Mouse (Mus musculus) small intestine, adult 2 months (tissue): ENCODE results near the gene 6030452D12Rik. TPM values are rescaled to one million over a fixed set of nuclear protein-coding genes. Genes with fewer than 3 reads are reported as not detected.

ENCODE experiments used
- H3K27ac ChIP-seq: fragments of 200-500 bp; 2 replicates; pipeline ENCODE4 v1.5.1; 2012; ENCODE audit warnings: low read depth, low read length, control low read depth, inconsistent platforms; ENCODE audit not compliant: insufficient read depth
- H3K27me3 ChIP-seq: fragments of 200-500 bp; 2 replicates; pipeline ENCODE4 v1.6.1; 2012; ENCODE audit warnings: mild to moderate bottlenecking, moderate library complexity, low read length, inconsistent platforms; ENCODE audit not compliant: control insufficient read depth, insufficient read depth
- H3K36me3 ChIP-seq: fragments of 200-500 bp; 2 replicates; pipeline ENCODE4 v1.6.1; 2012; ENCODE audit warnings: mild to moderate bottlenecking, low read length, control low read depth, inconsistent platforms; ENCODE audit not compliant: control insufficient read depth, insufficient read depth
- H3K4me1 ChIP-seq: fragments of 200-500 bp; 2 replicates; pipeline ENCODE4 v1.6.1; 2012; ENCODE audit warnings: low read length, inconsistent platforms, mixed read lengths; ENCODE audit not compliant: control insufficient read depth, insufficient read depth, insufficient read length
- H3K4me3 ChIP-seq: fragments of 200-500 bp; 2 replicates; pipeline ENCODE4 v1.5.1; 2012; ENCODE audit warnings: low read depth, mild to moderate bottlenecking, control low read depth, inconsistent platforms, low read length, moderate library complexity
- CTCF ChIP-seq: fragments of 200-500 bp; IDR thresholded peaks from 2 replicates; pipeline ENCODE4 v1.5.1; 2012; ENCODE audit warnings: low read depth, mild to moderate bottlenecking, control low read depth, inconsistent platforms, low read length, moderate library complexity, mixed read lengths; ENCODE audit not compliant: insufficient replicate concordance, insufficient read length; ENCODE audit errors: extremely low read depth
- POLR2A ChIP-seq: fragments of 200-500 bp; IDR thresholded peaks from 2 replicates; pipeline ENCODE4 v1.6.1; 2012; ENCODE audit warnings: low read depth, mild to moderate bottlenecking, control low read depth, inconsistent platforms, low read length, moderate library complexity
- WGBS: fragments of 180-500 bp; shearing (Covaris S2); methylation state at CpG from one replicate; pipeline ENCODE4 v1.1.7; 2018; 5-methylcytosine and 5-hydroxymethylcytosine counted together
- polyA plus RNA-seq: library from polyadenylated mRNA; depleted of rRNA; stranded (reverse); fragments of >200 nt; gene quantifications from 2 replicates; pipeline ENCODE4 v1.2.3, GENCODE M21; 2012; rRNA removed

Gene 6030452D12Rik
- polyA plus RNA-seq, 1 experiment: not detected

DNA sequence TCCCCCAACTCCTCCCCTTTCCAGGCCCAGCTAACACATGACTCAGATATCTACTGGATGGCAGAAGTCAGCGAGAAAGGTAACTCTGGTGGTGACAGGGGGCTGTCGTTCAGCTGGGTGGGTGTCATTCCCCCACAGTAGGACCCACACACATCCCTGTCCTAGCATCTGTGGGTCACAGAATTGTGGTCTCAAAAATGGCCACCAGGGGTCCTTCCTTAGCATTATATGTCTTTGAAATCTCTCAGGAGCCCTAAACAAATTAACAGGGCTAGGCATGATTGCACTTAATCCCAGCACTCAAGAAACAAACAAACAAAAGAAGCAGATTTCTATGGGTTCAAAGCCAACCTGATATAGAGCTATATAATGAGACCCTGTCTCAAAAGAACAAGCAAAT is 44.8 kb downstream of the 6030452D12Rik start:
- 76% methylated on average over 2 of the region's 2 CpGs for WGBS
- no peaks in the 10 kb centered on the region for H3K27me3 ChIP-seq
- H3K4me3 ChIP-seq: no peak overlapping the region
- no peaks in the 10 kb centered on the region for H3K4me1 ChIP-seq
- no peak overlapping the region for H3K27ac ChIP-seq
- no peak for TF ChIP-seq POLR2A
- TF ChIP-seq CTCF: no peak
- no peaks in the 10 kb centered on the region for H3K36me3 ChIP-seq

DNA sequence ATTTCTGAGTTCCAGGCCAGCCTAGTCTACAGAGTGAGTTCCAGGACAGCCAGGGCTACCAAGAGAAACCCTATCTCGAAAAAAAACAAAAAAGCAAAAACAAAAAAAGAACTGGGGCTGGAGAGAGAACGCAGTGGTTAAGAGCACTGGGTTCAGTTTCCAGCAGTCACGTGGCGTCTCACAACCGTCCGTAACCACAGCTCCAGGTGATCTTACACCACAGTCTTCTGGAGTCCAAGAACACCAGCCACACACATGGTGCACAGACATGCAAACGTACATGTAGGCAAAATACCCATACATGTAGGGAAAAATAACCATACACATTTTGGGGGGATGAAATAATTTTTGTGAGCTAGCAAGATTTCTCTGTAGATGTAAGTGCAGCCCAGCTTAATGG is 46.4 kb downstream of the 6030452D12Rik start:
- no peak for TF ChIP-seq CTCF
- TF ChIP-seq POLR2A: no peak

DNA sequence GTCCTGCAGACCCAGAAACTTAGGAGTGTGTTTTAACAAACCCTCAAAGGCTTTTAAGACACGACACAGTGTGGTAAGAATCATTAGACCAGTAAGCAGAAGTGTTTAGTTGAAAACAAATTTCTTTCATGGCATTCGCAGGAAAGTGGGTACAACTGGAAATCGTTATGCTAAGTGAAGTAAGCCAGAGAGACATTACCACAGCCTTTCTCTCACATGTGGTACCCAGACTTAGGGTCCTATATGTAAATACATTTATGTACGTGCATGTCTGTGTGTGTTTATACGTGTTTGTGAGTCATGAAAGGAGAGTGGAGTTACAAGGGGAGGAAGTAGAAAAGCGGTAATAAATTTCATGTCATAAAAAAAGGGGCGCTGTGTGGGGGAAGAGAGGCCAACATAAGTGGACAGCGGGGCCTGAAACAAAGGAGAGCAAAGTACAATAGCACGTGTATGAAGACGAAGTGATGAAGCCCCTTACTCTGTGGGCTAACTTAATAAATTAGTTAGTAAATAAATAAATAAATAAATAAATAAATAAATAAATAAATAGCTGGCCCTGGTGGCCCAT is 48.1 kb downstream of the 6030452D12Rik start:
- TF ChIP-seq POLR2A (no peak), CTCF (no peak)
- no peak overlapping the region for H3K4me3 ChIP-seq
- H3K4me1 ChIP-seq: no peaks in the 10 kb centered on the region
- 33% methylated on average over 10 of the region's 10 CpGs for WGBS
- H3K27me3 ChIP-seq: no peaks in the 10 kb centered on the region
- H3K27ac ChIP-seq: no peak overlapping the region
- H3K36me3 ChIP-seq: no peaks in the 10 kb centered on the region

More for the DNA sequence above, 46.4 kb downstream of the 6030452D12Rik start:
- Histone ChIP-seq H3K27me3 (no peaks in the 10 kb centered on the region), H3K4me3 (no peak overlapping the region), H3K27ac (no peak overlapping the region), H3K4me1 (no peaks in the 10 kb centered on the region), H3K36me3 (no peaks in the 10 kb centered on the region)
- 86% methylated on average over 7 of the region's 7 CpGs for WGBS

DNA sequence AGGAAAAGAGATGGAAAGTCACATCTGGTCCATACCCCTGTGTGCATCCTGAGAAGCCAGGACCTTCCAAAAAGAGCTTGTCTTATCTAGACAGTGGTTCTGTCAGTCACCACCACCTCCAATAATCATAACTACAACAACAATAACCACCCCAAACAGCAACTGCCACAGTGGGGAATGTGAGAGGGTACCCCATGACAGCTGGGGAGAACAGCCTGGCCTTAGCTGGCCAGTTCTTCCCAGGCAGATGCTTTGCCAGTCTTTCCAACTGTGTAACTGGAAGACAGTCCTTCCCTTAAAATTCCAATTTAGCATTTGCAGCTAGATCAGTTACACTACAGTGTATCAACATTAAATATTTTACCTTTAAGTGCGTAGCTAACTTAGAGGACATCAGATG is 50.6 kb downstream of the 6030452D12Rik start:
- no peaks in the 10 kb centered on the region for H3K36me3 ChIP-seq
- H3K4me3 ChIP-seq: no peak overlapping the region
- no peak for TF ChIP-seq CTCF
- no peak for TF ChIP-seq POLR2A
- no peaks in the 10 kb centered on the region for H3K27me3 ChIP-seq
- WGBS: 96% methylated on average over 1 of the region's 1 CpGs
- H3K27ac ChIP-seq: no peak overlapping the region
- H3K4me1 ChIP-seq: no peaks in the 10 kb centered on the region

DNA sequence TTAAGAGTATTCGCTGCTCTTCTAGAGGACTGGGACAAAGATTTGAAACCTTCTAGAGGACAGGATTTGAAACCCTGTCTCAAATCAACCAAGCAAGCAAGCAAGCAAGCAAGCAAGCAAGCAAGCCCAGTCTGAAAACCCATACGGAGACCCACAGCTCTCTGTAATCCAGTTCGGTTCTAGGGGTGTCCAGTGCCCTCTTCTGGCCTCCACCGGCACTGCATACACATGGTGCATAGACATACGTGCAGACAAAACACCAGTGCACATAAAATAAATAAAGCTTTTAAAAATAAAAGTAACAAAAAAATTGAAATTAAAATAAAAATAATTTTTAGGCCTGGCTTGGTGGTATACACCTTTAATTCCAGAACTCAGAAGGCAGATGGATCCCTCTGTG is 53.7 kb downstream of the 6030452D12Rik start:
- Histone ChIP-seq H3K36me3 (no peaks in the 10 kb centered on the region), H3K4me1 (no peaks in the 10 kb centered on the region), H3K27me3 (no peaks in the 10 kb centered on the region), H3K27ac (no peak overlapping the region), H3K4me3 (no peak overlapping the region)
- TF ChIP-seq CTCF (no peak), POLR2A (no peak)
- 97% methylated on average over 5 of the region's 5 CpGs for WGBS

DNA sequence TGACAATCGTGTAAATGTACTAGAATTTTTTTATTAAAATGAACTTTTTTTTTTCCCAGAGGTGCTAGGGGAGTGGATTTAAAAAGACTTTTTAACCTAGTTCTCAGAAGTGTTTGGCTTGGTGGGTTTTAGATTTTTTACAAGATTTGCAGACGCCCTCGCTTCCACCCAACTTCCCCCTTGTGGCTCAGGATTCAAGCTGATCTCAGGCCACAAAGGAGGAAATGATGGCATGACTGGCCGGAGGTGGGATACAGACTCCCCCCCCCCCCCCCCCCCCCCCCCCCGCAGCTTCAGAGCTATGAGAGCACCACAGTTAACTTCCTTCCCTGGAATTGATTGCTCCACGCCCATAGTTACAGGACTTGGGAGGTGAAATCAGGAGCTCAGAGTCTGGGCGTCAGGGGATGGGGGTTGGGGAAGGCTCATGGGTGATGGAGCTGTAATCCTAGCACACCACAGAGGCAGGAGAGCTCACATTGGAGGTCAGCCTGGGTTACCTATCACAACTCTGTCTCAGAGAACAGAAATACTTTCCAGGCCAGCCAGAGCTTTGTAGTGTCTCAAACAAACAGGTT is 55.8 kb downstream of the 6030452D12Rik start:
- WGBS: 46% methylated on average over 7 of the region's 7 CpGs
- TF ChIP-seq CTCF (no peak), POLR2A (no peak)
- Histone ChIP-seq H3K36me3 (no peaks in the 10 kb centered on the region), H3K4me3 (no peak overlapping the region), H3K27ac (no peak overlapping the region), H3K4me1 (peaks cover 2% of the 10 kb centered on the region; the same call in 1 of the 2 replicates), H3K27me3 (no peaks in the 10 kb centered on the region)

Other genes starting within 250 kb of the 6030452D12Rik start
- 37.5 and 73.6 TPM in 2 replicates for gene Smpd3, start 162.5 kb upstream of the 6030452D12Rik start, polyA plus RNA-seq
- gene Zfp90, start 85.2 kb upstream of the 6030452D12Rik start, polyA plus RNA-seq: 0.60 and 0.70 TPM in 2 replicates
- gene Cdh3, start 10.4 kb downstream of the 6030452D12Rik start, polyA plus RNA-seq: 0.34 and 0.42 TPM in 2 replicates
- 78.0 and 81.0 TPM in 2 replicates for gene Gm10073, start 72.9 kb downstream of the 6030452D12Rik start, polyA plus RNA-seq
- 88.3 and 234 TPM in 2 replicates for gene Cdh1, start 102.8 kb downstream of the 6030452D12Rik start, polyA plus RNA-seq
- gene Tango6, start 182.5 kb downstream of the 6030452D12Rik start, polyA plus RNA-seq: 1.2 and 2.1 TPM in 2 replicates